Mouse (Mus musculus) CH12.LX (cell line): ENCODE measurements at regions not wholly inside any gene's neighbourhood (a gene's known extent, or its start where the extent isn't known, plus 50 kb on each side); places are given as distances from the start of the nearest gene placed in this dataset.

Experiments
- DNase-seq: peaks from one replicate; pipeline ENCODE4 v3.0.0-alpha.2; 2013; ENCODE audit errors: extremely low read depth
- H3K27ac ChIP-seq: 2 replicates; pipeline ENCODE4 v1.5.1; 2012; ENCODE audit warnings: low read depth, mild to moderate bottlenecking, control low read depth, moderate library complexity; ENCODE audit not compliant: insufficient read depth
- H3K27me3 ChIP-seq: replicated peaks from 2 replicates; pipeline ENCODE3; 2012; ENCODE audit warnings: inconsistent platforms
- H3K36me3 ChIP-seq, 2 experiments: replicated peaks in 1 of 2; 2 replicates each; pipeline versions ENCODE3 to v1.6.1; 2012; ENCODE audit warnings: inconsistent platforms in 1 of 2, low read length in 1 of 2, mild to moderate bottlenecking in 1 of 2, mixed read lengths in 1 of 2, moderate library complexity in 1 of 2; ENCODE audit not compliant: control insufficient read depth in 1 of 2, insufficient read depth in 1 of 2
- H3K4me1 ChIP-seq, 2 experiments: 2 replicates each; pipeline ENCODE4 v1.6.1; 2012; ENCODE audit warnings: inconsistent platforms in 1 of 2, moderate library complexity in 1 of 2; ENCODE audit not compliant: insufficient read depth in 2 of 2, control insufficient read depth in 1 of 2
- H3K4me2 ChIP-seq: 2 replicates; pipeline ENCODE4 v1.6.1; 2012; ENCODE audit warnings: low read depth, mild to moderate bottlenecking, control low read depth; ENCODE audit not compliant: poor library complexity, insufficient read depth, severe bottlenecking
- H3K4me3 ChIP-seq, 3 experiments: fragments of 150-350 bp in 1 of 3; sonication (generic) in 1 of 3; replicated peaks in 1 of 3; 2 replicates each; pipeline versions ENCODE3 to v1.5.1; 2011 to 2012; ENCODE audit warnings: low read depth in 2 of 3, low read length in 2 of 3, mild to moderate bottlenecking in 2 of 3, moderate library complexity in 2 of 3, control low read depth in 1 of 3, improper control_type of control experiment in 1 of 3, inconsistent platforms in 1 of 3, mixed read lengths in 1 of 3; ENCODE audit not compliant: poor library complexity in 1 of 3
- H3K79me2 ChIP-seq: replicated peaks from 2 replicates; pipeline ENCODE4 v1.6.1; 2012; ENCODE audit warnings: mild to moderate bottlenecking, moderate library complexity; ENCODE audit not compliant: control insufficient read depth, poor library complexity, insufficient read depth, severe bottlenecking; ENCODE audit errors: extremely low read depth
- H3K9ac ChIP-seq: 2 replicates; pipeline ENCODE4 v1.6.1; 2012; ENCODE audit warnings: low read depth, mild to moderate bottlenecking, control low read depth, moderate library complexity; ENCODE audit not compliant: insufficient read depth
- H3K9me3 ChIP-seq: replicated peaks from 2 replicates; pipeline ENCODE3; 2012; ENCODE audit warnings: low read length, inconsistent platforms, mixed read lengths
- BHLHE40 ChIP-seq: IDR thresholded peaks from 2 replicates; pipeline ENCODE4 v1.6.1; 2011; ENCODE audit warnings: mild to moderate bottlenecking, low read depth, low read length, improper control_type of control experiment
- CHD1 ChIP-seq: IDR thresholded peaks from 2 replicates; pipeline ENCODE4 v1.6.1; 2012; ENCODE audit warnings: low read depth, low read length, improper control_type of control experiment, inconsistent platforms
- CHD2 ChIP-seq: IDR thresholded peaks from 2 replicates; pipeline ENCODE4 v1.6.1; 2011; ENCODE audit warnings: low read length, improper control_type of control experiment
- CTCF ChIP-seq, 2 experiments: IDR thresholded peaks in 1 of 2; conservative IDR thresholded peaks in 1 of 2; 2 replicates each; pipeline ENCODE4 v1.5.1; 2011 to 2012; ENCODE audit warnings: low read depth in 2 of 2, low read length in 2 of 2, improper control_type of control experiment in 1 of 2, inconsistent platforms in 1 of 2, mild to moderate bottlenecking in 1 of 2, moderate library complexity in 1 of 2
- ELF1 ChIP-seq: IDR thresholded peaks from 2 replicates; pipeline ENCODE4 v1.6.1; 2014; ENCODE audit warnings: low read depth, mild to moderate bottlenecking, inconsistent platforms, low read length, improper control_type of control experiment
- EP300 ChIP-seq: IDR thresholded peaks from 2 replicates; pipeline ENCODE4 v1.6.1; 2011; ENCODE audit warnings: low read length, improper control_type of control experiment
- ETS1 ChIP-seq: conservative IDR thresholded peaks from 2 replicates; pipeline ENCODE4 v1.6.1; 2012; ENCODE audit warnings: low read depth, mild to moderate bottlenecking, inconsistent platforms, low read length, improper control_type of control experiment, moderate library complexity
- GABPA ChIP-seq: IDR thresholded peaks from 2 replicates; pipeline ENCODE4 v1.6.1; 2012; ENCODE audit warnings: low read depth, low read length, improper control_type of control experiment, inconsistent platforms; ENCODE audit not compliant: insufficient replicate concordance
- IRF4 ChIP-seq: IDR thresholded peaks from 2 replicates; pipeline ENCODE4 v1.6.1; 2014; ENCODE audit warnings: low read depth, mild to moderate bottlenecking, inconsistent platforms, low read length, improper control_type of control experiment
- JUND ChIP-seq: conservative IDR thresholded peaks from 2 replicates; pipeline ENCODE4 v1.6.1; 2011; ENCODE audit warnings: low read depth, low read length, improper control_type of control experiment
- KAT2A ChIP-seq: IDR thresholded peaks from 2 replicates; pipeline ENCODE4 v1.6.1; 2012; ENCODE audit warnings: low read length, improper control_type of control experiment, inconsistent platforms; ENCODE audit not compliant: insufficient replicate concordance
- MAFK ChIP-seq: IDR thresholded peaks from 2 replicates; pipeline ENCODE4 v1.6.1; 2011; ENCODE audit warnings: low read length, improper control_type of control experiment; ENCODE audit not compliant: insufficient replicate concordance
- MAX ChIP-seq: IDR thresholded peaks from 2 replicates; pipeline ENCODE4 v1.6.1; 2011; ENCODE audit warnings: low read length, improper control_type of control experiment
- NELFE ChIP-seq: IDR thresholded peaks from 2 replicates; pipeline ENCODE4 v1.6.1; 2011; ENCODE audit warnings: low read depth, low read length, improper control_type of control experiment
- PAX5 ChIP-seq: IDR thresholded peaks from 2 replicates; pipeline ENCODE4 v1.6.1; 2012; ENCODE audit warnings: low read length, inconsistent platforms, mixed read lengths
- RAD21 ChIP-seq: IDR thresholded peaks from 2 replicates; pipeline ENCODE4 v1.6.1; 2011; ENCODE audit warnings: low read depth, mild to moderate bottlenecking, low read length, improper control_type of control experiment, moderate library complexity
- RCOR1 ChIP-seq: conservative IDR thresholded peaks from 2 replicates; pipeline ENCODE4 v1.6.1; 2012; ENCODE audit warnings: low read depth, mild to moderate bottlenecking, inconsistent platforms, low read length, improper control_type of control experiment
- UBTF ChIP-seq: IDR thresholded peaks from 2 replicates; pipeline ENCODE4 v1.6.1; 2012; ENCODE audit warnings: low read depth, mild to moderate bottlenecking, inconsistent platforms, low read length, improper control_type of control experiment, moderate library complexity
- USF2 ChIP-seq: conservative IDR thresholded peaks from 2 replicates; pipeline ENCODE4 v1.6.1; 2011; ENCODE audit warnings: low read depth, low read length, improper control_type of control experiment
- ZC3H11A ChIP-seq: IDR thresholded peaks from 2 replicates; pipeline ENCODE4 v1.6.1; 2012; ENCODE audit warnings: low read depth, mild to moderate bottlenecking, inconsistent platforms, low read length, improper control_type of control experiment
- ZKSCAN1 ChIP-seq: IDR thresholded peaks from 2 replicates; pipeline ENCODE4 v1.6.1; 2012; ENCODE audit warnings: low read depth, inconsistent platforms, low read length, improper control_type of control experiment, borderline replicate concordance
- ZMIZ1 ChIP-seq: IDR thresholded peaks from 2 replicates; pipeline ENCODE4 v1.6.1; 2012; ENCODE audit warnings: low read depth, mild to moderate bottlenecking, inconsistent platforms, low read length, improper control_type of control experiment
- ZNF384 ChIP-seq: IDR thresholded peaks from 2 replicates; pipeline ENCODE4 v1.6.1; 2012; ENCODE audit warnings: low read depth, low read length, improper control_type of control experiment, inconsistent platforms
- dilution Hi-C: fragments of 300-500 bp; cut with MboI; formaldehyde crosslinking; loops from 2 replicates; pipeline ENCODE4 v1.14.3; 2020; ENCODE audit warnings: low sequenced_read_pairs; ENCODE audit not compliant: extremely low pct_unique_long_range_greater_than_20kb, extremely low pct_ligation_motif_present
- in situ Hi-C: fragments of 300-500 bp; cut with MboI; formaldehyde crosslinking; loops from 3 replicates; pipeline ENCODE4 v1.14.3; 2019; ENCODE audit warnings: low sequenced_read_pairs, low pct_ligation_motif_present, low pct_unique_long_range_greater_than_20kb, mixed read lengths

DNA sequence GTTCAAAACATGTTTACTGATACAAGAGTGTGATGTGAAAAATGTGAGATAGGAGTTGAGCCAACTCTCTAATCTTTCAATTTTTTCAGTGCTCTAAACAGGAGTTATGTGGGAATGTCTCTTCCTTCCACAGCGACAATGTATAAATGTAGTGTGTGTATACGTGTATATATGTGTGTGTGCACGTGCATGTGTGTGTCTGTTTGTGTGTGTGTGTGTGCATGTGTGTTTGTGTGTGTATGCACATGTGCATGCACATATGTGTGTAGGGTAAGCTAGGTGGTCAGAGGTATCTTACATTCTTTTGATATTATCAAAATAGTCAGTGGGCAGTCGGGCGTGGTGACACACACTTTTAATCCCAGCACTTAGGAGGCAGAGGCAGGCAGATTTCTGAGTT, 511.2 kb upstream of the Zic4 start:
- Histone ChIP-seq H3K4me3 (no peak overlapping the region), H3K79me2 (no peaks in the 10 kb centered on the region), H3K4me1 (no peaks in the 10 kb centered on the region), H3K4me2 (no peak overlapping the region), H3K27ac (no peak overlapping the region), H3K9me3 (no peaks in the 10 kb centered on the region), H3K36me3 (no peaks in the 10 kb centered on the region)
- dilution Hi-C loops (no loop called here), in situ Hi-C loops (no loop called here)
- no peak for DNase-seq
- no peak for TF ChIP-seq ELF1
- no peak for TF ChIP-seq RAD21
- no peak for TF ChIP-seq MAX
- TF ChIP-seq JUND, result no peak
- no peak for TF ChIP-seq ZC3H11A
- TF ChIP-seq CTCF (conservative IDR thresholded peaks at IDR 0.05 in 1 of 2, IDR thresholded peaks at IDR 0.05 in 1 of 2; ENCODE audit: low read depth in 2 of 2, low read length in 2 of 2), result no peak
- TF ChIP-seq IRF4, result no peak
- no peak for TF ChIP-seq UBTF
- TF ChIP-seq PAX5, result no peak
- TF ChIP-seq ZNF384, result no peak
- no peak for TF ChIP-seq RCOR1
- no peak for TF ChIP-seq EP300
- no peak for TF ChIP-seq CHD1
- TF ChIP-seq, all 38 proteins: peak for 0
- H3K27me3 ChIP-seq, result no peaks in the 10 kb centered on the region
- no peak overlapping the region for H3K9ac ChIP-seq

DNA sequence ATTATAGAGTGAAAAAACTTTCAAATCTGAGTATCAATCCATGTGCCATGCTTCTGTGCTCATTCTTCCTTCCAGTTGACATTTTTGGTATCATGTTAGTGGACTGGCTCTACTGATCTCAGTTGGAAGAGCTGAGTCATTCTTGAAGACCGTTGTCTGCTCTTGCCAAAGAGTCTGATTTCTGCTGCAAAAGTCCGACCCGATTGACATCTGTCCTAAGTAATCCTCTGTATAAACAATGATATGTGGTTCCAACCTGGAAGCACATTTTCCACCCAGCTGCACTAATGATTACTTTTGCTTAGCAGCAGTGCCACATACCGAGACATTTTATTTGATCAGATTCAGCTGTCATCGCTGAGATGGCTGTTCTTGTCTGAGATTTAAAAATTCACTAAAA, 490.6 kb upstream of the Zic4 start:
- Histone ChIP-seq H3K27me3 (no peaks in the 10 kb centered on the region), H3K27ac (no peak overlapping the region), H3K4me3 (no peak overlapping the region), H3K4me2 (no peak overlapping the region), H3K9me3 (no peaks in the 10 kb centered on the region), H3K36me3 (no peaks in the 10 kb centered on the region)
- DNase-seq, result no peak
- in situ Hi-C loops, result no loop called here
- no peak for TF ChIP-seq ETS1
- TF ChIP-seq NELFE, result no peak
- no peak for TF ChIP-seq ELF1
- no peak for TF ChIP-seq JUND
- TF ChIP-seq BHLHE40, result no peak
- TF ChIP-seq ZMIZ1, result no peak
- no peak for TF ChIP-seq MAFK
- no peak for TF ChIP-seq USF2
- no peak for TF ChIP-seq ZKSCAN1
- TF ChIP-seq GABPA, result no peak
- TF ChIP-seq ZNF384, result no peak
- no peak for TF ChIP-seq RCOR1
- TF ChIP-seq UBTF, result no peak
- no peak for TF ChIP-seq KAT2A
- TF ChIP-seq CHD2, result no peak
- no peak for TF ChIP-seq PAX5
- TF ChIP-seq, all 38 proteins: peak for 0
- dilution Hi-C loops, result no loop called here
- Histone ChIP-seq H3K79me2 (no peaks in the 10 kb centered on the region), H3K9ac (no peak overlapping the region), H3K4me1 (no peaks in the 10 kb centered on the region)
